Mouse (Mus musculus): ENCODE measurements at regions not wholly inside any gene's neighbourhood (a gene's known extent, or its start where the extent isn't known, plus 50 kb on each side); places are given as distances from the start of the nearest gene placed in this dataset.

DNA sequence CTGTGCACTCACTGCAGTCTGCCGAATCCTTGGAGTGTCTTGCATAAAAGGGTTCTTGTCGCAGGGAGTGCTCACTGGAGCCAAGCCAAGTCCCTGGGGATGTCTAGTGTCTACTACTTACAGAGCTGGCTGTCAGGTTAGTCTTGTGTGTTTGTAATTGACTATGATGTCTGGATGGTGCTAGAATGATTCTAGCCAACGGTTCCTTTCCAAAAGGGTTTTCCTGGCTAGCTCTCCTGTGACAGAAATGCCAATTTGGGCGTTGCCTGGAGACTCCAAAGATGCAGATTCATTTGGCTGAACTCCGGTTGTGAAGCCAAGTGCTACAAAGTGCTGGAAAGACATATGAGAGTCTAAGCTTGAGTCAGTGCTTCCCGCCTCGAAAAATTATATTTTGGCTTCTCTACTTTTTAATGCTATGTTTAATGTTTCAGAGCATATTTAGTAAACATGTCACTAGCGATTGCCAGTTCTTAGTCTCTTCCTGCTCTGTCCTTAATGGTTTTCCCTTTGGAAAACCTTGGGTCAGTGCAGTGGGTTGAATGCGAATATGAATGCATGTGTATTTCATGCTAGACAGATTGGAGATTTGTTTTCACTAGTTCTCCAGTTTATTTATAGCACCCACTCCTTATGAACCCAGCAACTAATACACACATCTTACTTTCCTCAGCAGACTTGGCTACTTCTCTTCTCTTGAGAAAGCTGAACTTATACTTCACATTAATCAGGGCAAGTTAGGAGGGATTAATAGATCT lies 162.2 kb upstream of the Etaa1 start:
- TF ChIP-seq GATA1 (IDR thresholded peaks at IDR 0.05; ENCODE audit: borderline replicate concordance, low read length) = no peak
- no peak for TF ChIP-seq FLI1 (IDR thresholded peaks at IDR 0.05; ENCODE audit: low read length)

Data from megakaryocyte, embryonic 14.5 days (primary cell).